Mouse (Mus musculus) heart, postnatal 25 days (tissue): ENCODE results near the gene Ubb. TPM values are rescaled to one million over a fixed set of nuclear protein-coding genes. Genes with fewer than 3 reads are reported as not detected.

Experiments used
- DNase-seq: peaks from one replicate; pipeline ENCODE4 v3.0.0; 2022; ENCODE audit warnings: low spot score
- intact Hi-C: fragments of 180-260 bp; cut with DNase I; formaldehyde crosslinking; loops from one replicate; pipeline ENCODE4 v1.15.1; 2025
- total RNA-seq, 2 experiments: library from RNA; stranded (reverse); gene quantifications; 2 replicates each; pipeline ENCODE4 v1.2.3; 2021

The Ubb gene
- total RNA-seq, 2 experiments from 2014 or later, result 561 to 624 TPM

DNA sequence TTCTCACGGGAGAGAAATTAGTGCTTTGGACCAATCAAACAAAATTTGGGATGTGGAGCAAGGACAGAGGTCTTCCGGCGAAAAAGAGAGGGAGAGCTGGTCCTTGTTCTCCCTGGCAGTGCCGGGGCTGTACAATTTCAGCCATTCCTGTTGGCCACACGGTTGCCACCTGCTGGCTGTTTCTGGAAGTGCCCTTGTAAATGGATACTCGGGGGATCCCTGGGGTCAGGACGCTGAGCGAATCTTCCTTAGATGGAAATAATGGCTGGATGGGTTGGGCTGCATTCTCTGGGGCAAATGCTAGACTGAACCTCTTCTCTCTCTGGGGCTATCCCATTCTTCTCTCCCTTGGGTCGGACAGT lies 24.3 kb downstream of the Ubb start:
- intact Hi-C loops, result loop anchor here (2.0 to 5.0 kb wide), 2 partner anchors 38 to 178 kb away; partner anchors contain the start of gene Cenpv
- DNase-seq, result peak; percentile 58

DNA sequence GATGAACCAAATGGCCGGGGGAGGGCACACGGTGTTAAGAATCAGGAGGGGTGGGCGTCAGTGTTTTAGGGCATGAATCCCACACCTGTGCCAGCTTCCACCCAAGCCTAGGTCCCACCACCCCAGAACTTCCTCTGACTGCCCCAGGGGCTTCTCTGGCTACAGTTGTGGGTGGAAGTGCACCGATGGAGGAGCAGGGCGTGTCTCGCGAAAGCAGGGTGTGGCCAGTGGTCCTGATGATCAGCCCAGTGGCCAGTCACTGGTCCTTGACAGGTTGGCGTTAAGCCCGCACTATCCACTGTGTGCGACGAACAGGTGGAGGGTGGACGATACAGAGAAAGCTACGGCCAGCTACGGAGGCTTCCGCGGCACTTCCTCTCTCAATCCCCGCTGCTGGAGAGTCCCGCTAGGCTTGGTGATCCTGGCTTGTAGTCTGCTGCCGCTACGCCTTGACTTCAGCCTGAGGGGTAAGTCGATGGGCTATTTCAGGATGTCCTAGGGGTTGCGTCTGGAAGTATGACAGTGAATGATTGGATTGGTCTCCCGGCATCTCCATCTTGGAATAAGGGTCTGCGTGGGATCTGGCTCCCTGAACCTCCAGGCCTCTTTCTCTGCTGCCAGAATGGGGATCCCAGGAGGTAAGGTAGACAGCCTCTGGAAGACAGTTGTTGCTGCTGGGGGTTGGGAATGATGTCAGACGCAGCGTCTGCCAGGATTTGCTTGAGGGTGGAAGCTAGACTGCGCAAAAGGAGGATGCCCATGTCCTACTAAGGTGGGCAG lies 24.9 kb downstream of the Ubb start:
- no peak for DNase-seq
- intact Hi-C loops, result loop anchor here (2.0 to 5.0 kb wide), 2 partner anchors 39 to 179 kb away; partner anchors contain the start of gene Cenpv

DNA sequence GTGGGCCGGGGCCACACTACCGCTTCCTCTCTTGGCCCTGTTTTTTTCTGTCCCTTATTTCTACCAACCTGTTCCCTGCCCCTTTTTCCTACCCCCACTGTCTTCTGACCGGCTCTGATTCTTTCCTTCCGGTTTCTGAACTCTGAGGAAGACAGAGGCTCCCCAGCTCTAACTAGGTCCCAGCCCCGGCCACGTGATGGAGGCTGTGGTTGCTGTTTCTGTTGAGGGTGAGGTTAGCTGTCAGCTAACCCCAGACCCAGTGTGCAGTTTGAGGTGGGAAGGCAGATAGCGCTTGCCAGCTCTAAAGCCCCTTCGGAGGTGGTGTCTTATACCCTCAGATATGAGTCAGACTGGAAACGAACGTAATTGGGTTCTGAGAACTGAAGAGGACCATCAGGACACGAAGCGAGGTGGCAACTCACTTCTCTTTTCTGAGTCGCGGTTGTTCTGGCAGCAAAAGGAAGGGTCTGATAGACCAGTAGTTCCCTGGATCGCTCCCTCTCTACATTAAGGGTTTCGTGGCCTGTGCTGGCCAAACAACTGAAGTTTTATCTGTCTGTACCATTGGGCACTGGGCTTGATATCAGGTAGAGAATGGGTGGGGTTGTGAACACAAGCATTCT lies 25.7 kb downstream of the Ubb start:
- intact Hi-C loops, result loop anchor here (5.0 kb wide), 1 partner anchor 39 kb away; the partner anchor contains the start of gene Cenpv
- peak; percentile 23 for DNase-seq

- intact Hi-C loops, result no loop called here
- no peak for DNase-seq
These were observed 32.1 kb downstream of the Ubb start for GRCm38 (mm10) chr11:62583031-62583430.

GRCm38 (mm10) chr11:62584671-62585206 lies 33.8 kb downstream of the Ubb start:
- intact Hi-C loops, result no loop called here
- no peak for DNase-seq

- intact Hi-C loops, result no loop called here
These were observed 36.1 kb downstream of the Ubb start for GRCm38 (mm10) chr11:62587034-62587433.

DNA sequence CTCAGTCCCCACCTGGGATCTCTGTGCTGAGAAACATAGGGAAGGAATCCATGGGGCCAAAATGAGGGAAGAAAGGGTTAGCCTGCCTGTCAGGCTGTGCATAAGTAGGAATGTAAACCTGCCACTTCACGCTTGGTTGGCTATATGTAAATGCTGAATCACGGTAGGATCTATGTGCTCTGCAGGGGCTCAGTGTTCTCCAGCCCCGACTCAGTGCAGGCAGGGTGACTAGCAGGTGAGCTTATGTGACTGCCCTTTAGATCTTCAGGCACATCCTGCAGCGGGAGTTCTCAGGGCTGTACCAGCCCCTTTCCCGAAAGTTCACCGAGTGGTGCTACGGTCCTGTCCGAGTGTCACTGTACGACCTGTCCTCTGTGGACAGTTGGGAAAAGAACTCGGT lies 38.4 kb downstream of the Ubb start:
- no peak for DNase-seq
- intact Hi-C loops, result no loop called here

More at GRCm38 (mm10) chr11:62587034-62587433, 36.1 kb downstream of the Ubb start:
- DNase-seq, result no peak

GRCm38 (mm10) chr11:62591026-62591425 lies 40.1 kb downstream of the Ubb start:
- intact Hi-C loops, result no loop called here
- DNase-seq, result no peak

DNA sequence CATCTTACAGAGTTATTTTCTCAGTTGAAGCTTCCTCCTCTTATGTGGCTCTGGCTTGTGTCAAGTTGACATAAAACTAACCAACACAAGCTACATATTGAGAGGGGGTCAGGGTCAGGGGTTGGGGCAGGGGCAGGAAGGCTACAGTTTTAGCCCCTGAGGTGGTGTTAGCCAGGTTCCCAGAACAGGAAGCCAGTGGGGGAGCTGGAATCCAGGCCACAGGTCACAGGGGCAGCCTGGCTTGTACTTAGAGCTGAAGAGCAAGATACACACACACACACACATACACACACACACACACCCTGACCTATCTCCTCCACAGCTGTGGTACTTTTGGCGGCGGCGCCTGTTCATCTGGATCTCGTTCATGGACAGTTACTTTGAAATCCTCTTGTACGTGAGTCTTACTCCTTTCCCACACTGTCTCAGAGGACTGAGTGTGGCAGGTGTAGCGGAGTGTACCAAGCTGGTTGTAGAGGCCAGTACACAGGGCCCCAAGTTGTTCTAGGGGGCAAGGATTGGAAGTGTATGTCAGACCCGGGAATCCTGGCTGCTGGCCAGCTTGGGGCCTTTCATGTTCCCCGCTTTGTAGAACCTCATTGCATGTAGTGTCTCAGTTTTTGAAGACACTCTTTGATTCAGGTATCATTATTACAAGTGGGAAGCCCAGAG lies 41.1 kb downstream of the Ubb start:
- intact Hi-C loops, result no loop called here
- no peak for DNase-seq

DNA sequence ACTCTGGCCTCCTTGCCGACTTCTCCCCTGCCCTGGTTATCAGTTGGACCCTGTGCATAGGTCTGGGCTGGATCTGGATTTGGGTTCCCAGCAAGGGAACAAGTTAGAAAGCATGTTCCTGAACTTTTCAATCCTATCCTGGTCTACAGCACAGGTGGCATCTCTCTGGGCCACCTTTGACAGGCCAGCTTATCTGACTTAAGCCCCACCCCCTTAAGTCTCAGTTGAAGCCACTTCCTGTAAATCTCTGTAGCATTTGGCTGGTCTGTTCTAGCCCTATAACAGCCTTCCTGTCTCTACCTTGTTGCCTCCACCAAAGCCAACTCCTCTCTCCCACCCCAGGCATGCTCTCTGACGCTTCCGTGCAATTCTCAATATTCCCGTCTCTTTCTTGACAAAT lies 47.6 kb downstream of the Ubb start:
- no peak for DNase-seq
- intact Hi-C loops, result no loop called here

DNA sequence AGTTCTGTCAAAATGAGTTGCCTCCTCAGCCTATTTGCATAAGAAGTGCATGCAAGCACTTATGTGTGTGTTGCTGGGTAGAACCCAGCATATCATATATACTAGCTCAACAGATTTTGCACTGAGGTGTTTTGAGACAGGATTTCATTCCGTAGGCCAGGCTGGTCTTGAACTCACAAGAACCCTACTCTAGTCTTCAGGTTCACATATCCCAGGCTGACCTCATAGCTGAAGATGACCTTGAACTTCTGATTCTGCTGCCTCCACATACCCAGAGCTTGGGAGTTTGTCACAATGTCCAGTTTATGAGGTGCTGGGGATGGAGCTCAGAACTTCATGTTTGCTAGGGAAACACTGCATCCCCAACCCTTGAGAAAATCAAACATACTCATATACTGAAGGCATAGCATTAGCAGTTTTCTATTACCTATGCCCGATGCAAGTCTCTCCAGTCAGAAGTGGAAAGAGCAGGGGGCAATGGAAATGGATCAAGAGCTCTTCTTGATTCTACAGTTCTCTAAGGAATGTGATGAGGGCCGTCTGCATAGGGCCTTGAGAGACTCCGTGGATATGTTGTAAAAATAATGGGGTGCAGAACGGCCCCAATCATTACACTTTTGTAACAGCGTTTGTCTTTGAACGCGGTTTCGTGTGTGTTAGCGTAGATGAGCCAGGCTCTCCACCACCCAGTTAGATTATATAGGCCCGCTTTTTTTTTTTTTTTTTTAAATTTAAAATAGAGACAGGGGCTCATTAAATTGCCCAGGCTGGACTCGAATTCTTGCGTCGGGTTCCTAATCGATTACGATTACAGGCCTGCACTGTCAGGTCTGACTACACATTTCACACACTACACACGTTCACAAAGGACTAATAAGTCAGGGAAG lies 51.0 kb downstream of the Ubb start:
- DNase-seq, result no peak
- intact Hi-C loops, result loop anchor here (2.0 kb wide), 1 partner anchor 51 kb away; the partner anchor contains the start of gene Ubb

Other genes starting within 250 kb of the Ubb start
- gene Pigl, start 92.7 kb upstream of the Ubb start, total RNA-seq, result 1 to 10 TPM; 2.8 to 3.3 TPM
- gene Ncor1, start 92.6 kb upstream of the Ubb start, total RNA-seq, result 100 to 1,000 TPM; 126 TPM
- 10 to 100 TPM; 22.5 to 26.4 TPM for gene Cenpv, start 11.9 kb upstream of the Ubb start, total RNA-seq
- 1 to 10 TPM; 2.4 to 3.3 TPM for gene Trpv2, start 23.3 kb downstream of the Ubb start, total RNA-seq
- gene Lrrc75a, start 97.4 kb downstream of the Ubb start, total RNA-seq, result 1 to 10 TPM; 4.9 to 6.4 TPM
- 1 to 10 TPM; 6.9 to 7.0 TPM for gene Mmgt2, start 97.5 kb downstream of the Ubb start, total RNA-seq
- 1 to 10 TPM; 2.4 to 2.8 TPM for gene Zfp287, start 180.7 kb downstream of the Ubb start, total RNA-seq
- not detected for gene Gm10428, start 201.9 kb downstream of the Ubb start, total RNA-seq
- gene Zfp286, start 238.3 kb downstream of the Ubb start, total RNA-seq, result 1 to 10 TPM; 1.6 to 2.3 TPM